Mouse (Mus musculus) midbrain, embryonic 11.5 days (tissue): Measurements from ENCODE around the gene Eif6. TPM values are rescaled to one million over a fixed set of nuclear protein-coding genes. Genes with fewer than 3 reads are reported as not detected.
A peak's percentile ranks its signal among the peaks of the same experiment; 100 is the strongest.

ENCODE experiments used
- ATAC-seq: fragments of 200-750 bp; cut with Nextera tagmentation; 2 replicates; pipeline ENCODE4 v1.8.0; 2017; ENCODE audit warnings: moderate TSS enrichment, moderate library complexity; ENCODE audit not compliant: low FRiP score
- DNase-seq: peaks from one replicate; pipeline ENCODE4 v3.0.0; 2015; ENCODE audit warnings: low spot score; ENCODE audit errors: missing footprints
- H3K27ac ChIP-seq: fragments of 300-500 bp; sonication (generic); 2 replicates; pipeline ENCODE4 v1.5.1; 2014; ENCODE audit warnings: low read depth, low read length
- H3K27me3 ChIP-seq: fragments of 300-500 bp; sonication (generic); 2 replicates; pipeline ENCODE4 v1.6.1; 2014; ENCODE audit warnings: mild to moderate bottlenecking, low read length, moderate library complexity, mixed read lengths; ENCODE audit not compliant: control insufficient read depth, insufficient read depth
- H3K36me3 ChIP-seq: fragments of 300-500 bp; sonication (generic); 2 replicates; pipeline ENCODE4 v1.6.1; 2014; ENCODE audit warnings: mild to moderate bottlenecking, low read length, moderate library complexity, mixed read lengths; ENCODE audit not compliant: control insufficient read depth, insufficient read depth
- H3K4me1 ChIP-seq: fragments of 300-500 bp; sonication (generic); 2 replicates; pipeline ENCODE4 v1.6.1; 2014; ENCODE audit warnings: low read length; ENCODE audit not compliant: control insufficient read depth, insufficient read depth
- H3K4me2 ChIP-seq: fragments of 300-500 bp; sonication (generic); 2 replicates; pipeline ENCODE4 v1.6.1; 2014; ENCODE audit warnings: mild to moderate bottlenecking, moderate library complexity
- H3K4me3 ChIP-seq: fragments of 300-500 bp; sonication (generic); 2 replicates; pipeline ENCODE4 v1.5.1; 2014; ENCODE audit warnings: low read depth, low read length
- H3K9ac ChIP-seq: fragments of 300-500 bp; sonication (generic); 2 replicates; pipeline ENCODE4 v1.6.1; 2014; ENCODE audit warnings: low read length
- H3K9me3 ChIP-seq: fragments of 300-500 bp; sonication (generic); 2 replicates; pipeline ENCODE4 v1.6.1; 2016; ENCODE audit warnings: low read length; ENCODE audit not compliant: control insufficient read depth
- WGBS: fragments of 180-500 bp; shearing (Covaris S2); extraction: QIAGEN DNeasy Blood & Tissue Kit; methylation state at CpG from one replicate; pipeline ENCODE4 v1.1.7; 2014; 5-methylcytosine and 5-hydroxymethylcytosine counted together
- polyA plus RNA-seq: library from polyadenylated mRNA; unstranded; fragments of >200 nt; fragmentation: Nextera tagmentation; extraction: Ambion mirVana; gene quantifications from 2 replicates; pipeline ENCODE4 v1.2.1, GENCODE M21; 2014

Eif6 gene
- polyA plus RNA-seq, 1 experiment from 2014 or later: 188 TPM

DNA sequence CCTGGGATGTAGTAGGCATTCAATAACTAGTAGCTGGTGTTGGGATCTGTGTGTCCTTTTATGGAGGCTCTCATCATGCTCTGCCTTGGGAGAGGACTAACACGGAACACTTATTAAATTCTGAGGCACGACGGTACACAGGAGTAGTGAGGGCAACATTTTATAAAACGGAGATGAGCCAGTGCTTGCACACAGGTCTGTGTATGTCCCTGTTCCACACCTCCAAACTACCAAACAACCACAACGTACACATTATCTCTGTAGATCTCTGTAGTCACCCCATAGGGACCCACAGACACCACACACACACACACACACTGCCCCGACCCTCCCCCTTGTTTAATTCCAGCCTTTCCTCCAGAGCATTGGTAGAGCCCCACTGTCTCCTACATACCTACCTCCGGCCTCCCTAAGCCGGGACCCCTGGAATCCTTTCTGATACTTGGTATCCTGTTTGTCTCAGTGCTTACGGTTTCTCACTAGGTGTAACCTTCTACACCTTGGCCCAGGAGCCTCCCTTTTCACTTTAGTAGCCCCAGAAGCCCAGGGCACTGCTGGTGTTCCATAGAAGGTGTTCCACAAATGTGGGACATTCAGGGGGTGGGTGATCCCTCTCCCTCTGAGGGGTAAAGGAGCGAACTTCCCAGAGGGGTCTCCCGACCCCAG is 52.3 kb downstream of the Eif6 start:
- no peak overlapping the region for H3K27ac ChIP-seq
- WGBS: 67% methylated on average over 11 of the region's 11 CpGs
- H3K9ac ChIP-seq: no peak overlapping the region; the same call in 1 of the 2 replicates
- no peaks in the 10 kb centered on the region for H3K36me3 ChIP-seq
- H3K9me3 ChIP-seq: no peaks in the 10 kb centered on the region
- DNase-seq: no peak
- H3K4me2 ChIP-seq: peak overlapping the region; percentile 90; the same call in 1 of the 2 replicates
- peak overlapping the region; percentile 68; the same call in 1 of the 2 replicates for H3K4me3 ChIP-seq
- peaks cover 5% of the 10 kb centered on the region; the same call in 1 of the 2 replicates for H3K4me1 ChIP-seq
- no peak for ATAC-seq
- H3K27me3 ChIP-seq: peaks cover 17% of the 10 kb centered on the region

DNA sequence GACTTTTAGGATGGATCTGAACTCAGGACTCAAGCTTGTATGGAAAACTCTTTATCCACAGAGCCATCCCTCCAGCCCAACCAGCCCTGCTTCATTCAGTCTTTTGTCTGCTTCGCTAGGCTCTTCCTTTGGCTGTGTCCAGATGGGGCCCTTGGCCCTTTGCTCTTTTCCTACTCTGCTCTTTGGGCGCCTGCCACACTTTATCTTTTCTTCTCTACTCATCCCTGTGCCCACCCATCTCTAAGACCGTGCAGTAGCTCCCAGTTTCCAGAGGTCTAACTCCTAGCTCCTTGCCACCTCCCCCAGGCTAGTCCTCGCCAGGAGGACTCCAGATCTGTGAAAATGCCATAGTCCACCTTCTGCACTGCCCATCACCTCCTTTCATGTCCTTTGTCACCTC is 53.1 kb downstream of the Eif6 start:
- H3K27ac ChIP-seq: no peak overlapping the region
- ATAC-seq (no peak), DNase-seq (no peak)
- WGBS: 67% methylated on average over 4 of the region's 4 CpGs
- no peak overlapping the region for H3K4me2 ChIP-seq
- H3K9ac ChIP-seq: no peak overlapping the region
- H3K9me3 ChIP-seq: no peaks in the 10 kb centered on the region
- H3K4me1 ChIP-seq: peaks cover 5% of the 10 kb centered on the region; the same call in 1 of the 2 replicates
- H3K36me3 ChIP-seq: no peaks in the 10 kb centered on the region
- H3K27me3 ChIP-seq: peaks cover 17% of the 10 kb centered on the region
- no peak overlapping the region for H3K4me3 ChIP-seq

Other genes starting within 250 kb of the Eif6 start
- gene Gss, start 234.1 kb downstream of the Eif6 start, polyA plus RNA-seq: 14.7 and 17.5 TPM in 2 replicates
- 0.59 and 0.63 TPM in 2 replicates for gene Myh7b, start 215.7 kb downstream of the Eif6 start, polyA plus RNA-seq
- 138 and 144 TPM in 2 replicates for gene Trpc4ap, start 134.5 kb downstream of the Eif6 start, polyA plus RNA-seq
- gene Edem2, start 97.5 kb downstream of the Eif6 start, polyA plus RNA-seq: 32.3 and 34.6 TPM in 2 replicates
- gene Gm17581, start 91.1 kb downstream of the Eif6 start, polyA plus RNA-seq: not detected in 2 replicates
- gene Procr, start 75.8 kb downstream of the Eif6 start, polyA plus RNA-seq: 2.4 and 3.2 TPM in 2 replicates
- gene Mmp24, start 51.6 kb downstream of the Eif6 start, polyA plus RNA-seq: 2.0 and 2.1 TPM in 2 replicates
- gene BC029722, start 7.5 kb downstream of the Eif6 start, polyA plus RNA-seq: 7.9 and 8.0 TPM in 2 replicates
- 0.14 and 0.25 TPM in 2 replicates for gene Fam83c, start 7.9 kb upstream of the Eif6 start, polyA plus RNA-seq
- gene Uqcc1, start 103.4 kb upstream of the Eif6 start, polyA plus RNA-seq: 77.3 and 88.8 TPM in 2 replicates
- not detected in 2 replicates for gene Gm15557, start 113.8 kb upstream of the Eif6 start, polyA plus RNA-seq
- 0.05 and 0.15 TPM in 2 replicates for gene Gdf5, start 118.4 kb upstream of the Eif6 start, polyA plus RNA-seq
- 13.2 and 13.8 TPM in 2 replicates for gene Cep250, start 129.5 kb upstream of the Eif6 start, polyA plus RNA-seq
- gene 6430550D23Rik, start 181.1 kb upstream of the Eif6 start, polyA plus RNA-seq: 0.62 and 1.1 TPM in 2 replicates
- 212 and 224 TPM in 2 replicates for gene Ergic3, start 181.1 kb upstream of the Eif6 start, polyA plus RNA-seq
- gene Fer1l4, start 226.0 kb upstream of the Eif6 start, polyA plus RNA-seq: not detected in 2 replicates
- 5.9 and 6.2 TPM in 2 replicates for gene Spag4, start 238.2 kb upstream of the Eif6 start, polyA plus RNA-seq